Mouse (Mus musculus) layer of hippocampus, adult 9-10 months (tissue): ENCODE measurements around the gene Slc26a8.

Experiments
- DNase-seq: peaks from one replicate; pipeline ENCODE4 v3.0.0; 2022; ENCODE audit warnings: low spot score

Gene Slc26a8

DNA sequence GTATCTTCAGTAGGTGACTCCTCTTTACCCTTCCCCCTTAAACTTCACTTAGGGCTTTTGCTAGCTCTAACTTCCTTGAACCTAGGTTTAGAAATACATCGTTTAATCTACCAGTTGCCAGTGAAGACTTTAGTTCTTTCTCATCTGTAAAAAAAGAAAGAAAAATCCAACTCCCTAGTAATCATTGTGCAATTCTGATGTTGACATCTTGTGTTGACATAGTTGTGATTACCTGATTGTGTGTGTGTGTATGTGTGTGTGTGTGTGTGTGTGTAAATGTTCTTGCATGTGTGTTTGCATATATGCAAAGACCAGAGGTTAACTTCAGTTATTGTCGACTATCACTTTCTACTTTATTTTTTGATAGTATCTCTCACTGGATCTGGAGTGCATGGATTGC, 8.6 kb upstream of the Slc26a8 start:
- no peak for DNase-seq

DNA sequence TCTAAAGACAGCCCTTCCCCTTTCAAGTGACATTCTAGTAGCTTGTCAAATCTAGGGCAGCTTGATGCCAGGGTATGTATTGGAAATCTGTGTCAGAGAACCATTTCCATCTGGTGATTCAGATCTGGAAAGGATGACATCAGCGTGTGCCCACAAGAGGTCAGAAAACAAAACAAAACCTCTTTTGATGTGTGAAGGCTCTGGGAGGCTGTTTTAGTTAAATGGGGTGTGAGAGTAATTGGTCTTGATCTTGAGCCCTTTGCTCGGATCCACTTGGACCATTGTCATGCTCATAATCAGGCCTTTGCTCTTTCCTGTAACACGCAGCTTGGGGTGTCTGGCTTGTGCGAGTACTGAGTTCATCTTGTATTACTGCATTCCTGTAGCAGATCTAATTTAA, 8.2 kb upstream of the Slc26a8 start:
- DNase-seq, result no peak

DNA sequence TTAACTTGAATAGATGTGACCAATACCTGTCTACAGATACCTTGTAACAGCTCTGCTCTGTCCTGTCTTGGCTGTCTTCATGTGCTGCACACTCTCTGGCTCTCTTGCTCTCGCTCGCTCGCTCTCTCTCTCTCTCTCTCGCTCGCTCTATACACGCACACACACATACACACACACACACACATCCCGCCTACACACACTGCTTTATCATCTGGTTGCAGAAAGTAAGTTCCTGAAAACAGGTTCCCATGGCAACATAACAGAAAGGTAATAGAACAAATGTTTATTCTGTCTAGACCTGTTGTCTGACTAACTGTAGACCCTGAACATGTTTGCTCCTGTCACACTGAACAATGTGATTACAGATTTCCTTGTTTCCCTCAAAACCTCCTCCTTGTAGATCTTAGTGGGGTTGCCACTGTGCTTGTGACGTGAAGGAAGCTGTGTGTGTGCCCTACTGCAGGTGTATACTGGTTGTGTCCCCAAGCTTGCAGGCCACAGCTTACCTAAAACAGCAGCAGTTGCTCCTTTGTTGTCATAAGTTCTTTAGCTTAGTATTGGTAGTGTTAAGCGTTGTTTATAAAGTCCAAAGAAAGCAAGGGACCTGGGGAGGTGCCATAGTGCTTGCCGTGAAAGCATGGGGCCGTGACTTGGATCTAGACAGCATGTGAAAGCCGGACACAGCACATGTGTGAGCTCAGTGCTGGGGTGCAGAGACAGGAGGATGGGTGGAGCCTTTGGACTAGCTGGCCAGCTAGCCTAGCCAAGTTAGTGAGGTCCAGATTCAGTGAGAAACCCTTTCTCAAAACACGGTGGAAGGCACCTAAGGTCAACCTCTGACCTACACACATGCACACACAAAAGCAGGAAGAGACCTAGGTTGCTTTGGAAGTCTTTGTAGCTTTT, 7.5 kb upstream of the Slc26a8 start:
- DNase-seq, result no peak

DNA sequence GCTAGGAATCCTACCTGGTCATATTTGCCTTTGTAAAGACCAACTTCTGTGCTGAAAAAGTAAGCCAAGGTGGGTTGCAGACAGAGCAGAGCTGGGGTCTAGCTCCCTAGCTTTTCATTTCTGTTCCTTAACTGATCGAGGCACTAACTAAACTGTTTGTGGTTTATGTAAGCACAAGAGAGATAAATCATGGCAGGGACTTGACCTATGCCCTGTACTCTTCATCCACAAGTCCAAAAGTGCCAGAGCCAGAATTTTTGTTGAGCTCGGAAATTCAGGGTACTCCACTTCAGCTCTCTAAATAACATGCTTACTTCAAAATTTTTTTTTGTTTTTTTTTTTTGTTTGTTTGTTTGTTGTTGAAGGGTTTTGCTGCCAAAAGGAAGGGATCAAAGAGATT, 6.6 kb upstream of the Slc26a8 start:
- no peak for DNase-seq

DNA sequence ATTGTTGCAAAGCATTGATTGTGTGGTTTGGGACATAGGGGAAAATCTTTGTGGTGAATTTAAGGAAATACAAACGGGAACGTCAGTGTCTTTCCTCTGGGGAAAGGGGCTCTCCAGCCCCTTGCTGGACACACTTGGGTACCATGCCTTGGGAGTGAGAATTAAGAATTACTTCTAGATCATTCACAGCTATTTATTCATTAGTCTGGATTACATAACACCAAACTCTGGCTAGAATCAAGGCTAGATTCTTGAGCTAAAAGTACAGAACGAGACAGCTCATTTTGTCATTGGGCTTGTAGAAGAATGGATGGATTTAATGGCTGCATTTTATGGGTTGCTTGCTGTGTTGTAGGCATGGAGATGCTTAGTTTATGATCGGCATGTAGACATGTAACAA, 4.8 kb upstream of the Slc26a8 start:
- DNase-seq, result no peak

DNA sequence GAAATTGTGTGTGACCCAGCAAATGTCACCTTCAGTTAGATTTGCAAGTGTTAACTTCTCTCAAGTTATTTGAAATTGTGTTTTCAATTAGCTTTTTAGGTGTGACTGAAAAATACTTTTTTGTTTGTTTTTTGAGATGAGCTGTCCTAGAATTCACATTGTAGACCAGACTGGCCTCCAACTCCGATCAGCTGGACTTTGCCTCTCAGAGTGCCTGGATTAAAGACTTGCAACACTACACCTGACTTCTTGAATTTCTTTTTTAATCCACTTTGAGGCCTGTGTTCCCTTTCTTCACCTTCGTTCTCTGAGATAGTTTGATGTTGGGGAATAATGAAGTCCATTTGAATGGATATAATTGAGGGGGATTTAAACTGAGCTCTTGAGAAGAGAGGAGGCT, 4.0 kb upstream of the Slc26a8 start:
- DNase-seq, result no peak

DNA sequence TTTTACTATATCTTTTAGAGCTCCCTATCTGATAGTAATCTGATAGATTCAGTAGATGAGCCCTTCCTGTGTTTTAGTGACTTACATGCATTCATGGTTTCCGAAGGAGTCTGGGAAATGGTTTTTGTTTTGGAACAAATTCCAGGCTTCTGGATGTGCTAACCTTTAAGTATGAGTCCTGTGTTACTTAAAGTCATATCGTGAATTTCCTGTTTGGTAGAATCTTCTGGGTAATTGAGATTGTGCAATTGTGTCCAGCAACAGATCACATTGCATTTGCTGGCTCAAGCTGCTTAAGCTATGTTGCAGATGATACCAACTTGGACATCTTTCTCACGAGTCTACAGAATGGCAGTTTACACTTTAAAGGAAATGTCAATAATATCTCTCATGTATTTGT, 3.1 kb upstream of the Slc26a8 start:
- no peak for DNase-seq

DNA sequence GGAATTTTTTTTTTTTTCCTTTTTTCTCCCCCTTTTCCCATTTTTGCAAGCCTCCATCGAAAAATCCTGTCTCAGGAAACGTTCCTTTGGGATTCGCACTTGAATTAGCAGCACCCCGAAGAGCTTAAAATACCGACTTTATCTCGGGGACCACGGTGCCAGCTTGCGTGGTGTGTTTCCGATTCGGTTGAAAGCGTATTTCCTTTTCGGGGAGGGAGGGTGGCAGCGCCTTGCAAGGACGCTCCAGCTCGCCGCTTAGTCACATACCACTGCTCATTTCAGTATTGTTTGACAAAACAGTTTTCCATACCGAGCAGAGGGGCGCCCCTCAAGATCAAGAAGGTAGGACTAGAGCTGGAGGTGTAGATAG, 2.3 kb upstream of the Slc26a8 start:
- DNase-seq, result no peak

DNA sequence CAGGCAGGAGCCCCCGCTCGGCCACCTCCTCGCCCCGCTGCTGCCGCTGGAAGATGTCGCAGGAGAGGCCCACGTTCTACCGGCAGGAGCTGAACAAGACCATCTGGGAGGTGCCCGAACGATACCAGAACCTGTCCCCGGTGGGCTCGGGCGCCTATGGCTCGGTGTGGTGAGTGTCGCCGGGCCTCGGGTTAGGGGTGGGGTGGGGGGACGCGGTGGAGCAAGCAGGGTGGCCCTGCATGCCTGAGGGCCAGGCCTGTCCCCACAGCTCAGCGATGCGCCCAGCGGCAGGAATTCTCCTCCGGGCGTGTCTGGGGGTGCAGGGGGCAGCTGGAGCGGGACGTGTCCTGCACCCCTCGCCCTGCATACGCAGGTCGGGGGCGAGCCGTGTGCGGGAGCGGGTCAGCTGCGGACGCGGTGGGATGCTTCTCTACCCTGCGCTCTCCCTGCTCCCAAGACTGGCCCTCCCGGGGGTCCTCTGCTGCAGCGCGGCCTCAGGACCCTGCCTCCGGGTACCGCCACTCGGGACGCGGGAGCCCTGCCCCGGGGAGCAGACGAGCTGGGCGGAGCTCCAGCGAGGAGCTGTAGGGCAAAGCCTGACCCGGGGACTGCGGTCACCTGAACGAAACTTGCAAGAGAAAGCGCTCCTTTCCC, 1.8 kb upstream of the Slc26a8 start:
- DNase-seq, result no peak

DNA sequence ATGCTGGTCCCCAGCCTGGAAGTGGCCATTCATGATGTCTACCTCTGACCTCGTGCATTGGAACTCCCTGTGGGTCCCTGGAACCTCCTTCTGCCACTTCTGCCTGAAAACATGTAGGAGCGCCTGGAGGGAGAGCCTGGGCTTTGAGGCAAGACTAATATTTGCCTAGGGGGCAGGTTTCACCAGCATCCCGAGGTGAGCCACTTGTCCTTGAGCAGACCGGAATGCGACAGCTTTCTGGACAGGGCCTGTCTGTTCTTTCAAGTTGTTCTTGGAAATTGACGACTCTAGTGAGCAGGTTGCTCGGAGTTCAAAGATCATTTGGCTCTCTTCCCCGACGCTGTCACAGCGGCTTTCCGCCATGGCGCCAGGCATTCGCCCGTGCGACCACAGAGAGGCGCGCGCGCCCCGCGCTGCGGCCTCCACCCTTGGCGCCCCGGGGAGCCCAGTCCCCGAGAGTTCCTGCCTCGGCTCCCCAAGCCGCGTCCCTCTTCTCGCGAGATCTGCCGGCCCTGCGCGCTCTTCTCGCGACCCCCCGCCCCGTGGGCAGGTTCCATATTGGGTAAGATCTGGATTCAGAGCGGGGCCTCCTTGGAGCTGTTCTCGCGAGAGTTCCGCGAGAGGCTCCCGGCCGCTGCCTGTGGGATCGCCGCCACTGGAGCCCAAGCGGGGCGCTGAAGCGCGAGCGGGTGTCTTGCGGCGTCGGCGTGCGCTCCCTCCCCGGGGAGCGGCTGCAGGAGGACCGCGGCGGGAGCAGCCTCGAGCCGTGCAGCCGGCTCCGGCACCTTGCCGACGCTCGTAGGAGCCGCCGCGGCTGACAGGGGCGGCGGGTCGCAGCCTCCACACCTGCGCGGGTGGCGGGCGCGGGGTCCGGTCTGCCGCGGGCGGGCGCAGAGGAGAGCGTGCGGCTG, 998 bp upstream of the Slc26a8 start, which contains the start of gene Mapk14:
Gene Mapk14 (plus strand): TSS at position 554 of the 911 bp plus-strand sequence.
- peak; percentile 98 for DNase-seq

DNA sequence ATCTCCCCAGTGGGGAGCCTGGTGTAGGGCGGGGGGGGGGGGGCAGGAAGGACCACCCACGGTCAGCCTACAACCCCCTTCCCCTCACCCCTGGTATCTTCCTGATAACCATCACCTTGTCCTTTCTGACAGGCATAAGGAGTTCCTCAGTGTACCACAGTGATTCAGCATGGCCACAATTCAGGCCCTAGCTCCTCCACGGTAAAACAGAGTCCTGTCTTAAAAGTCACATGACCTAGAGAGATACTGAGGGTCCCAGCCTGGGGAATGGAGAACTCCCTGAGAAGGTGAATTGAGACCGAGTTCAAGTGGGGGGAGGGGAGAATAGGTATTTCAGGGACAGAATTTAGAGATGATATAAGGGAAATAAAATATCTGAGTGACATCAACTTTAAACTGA, 2.7 kb downstream of the Slc26a8 start:
- no peak for DNase-seq

DNA sequence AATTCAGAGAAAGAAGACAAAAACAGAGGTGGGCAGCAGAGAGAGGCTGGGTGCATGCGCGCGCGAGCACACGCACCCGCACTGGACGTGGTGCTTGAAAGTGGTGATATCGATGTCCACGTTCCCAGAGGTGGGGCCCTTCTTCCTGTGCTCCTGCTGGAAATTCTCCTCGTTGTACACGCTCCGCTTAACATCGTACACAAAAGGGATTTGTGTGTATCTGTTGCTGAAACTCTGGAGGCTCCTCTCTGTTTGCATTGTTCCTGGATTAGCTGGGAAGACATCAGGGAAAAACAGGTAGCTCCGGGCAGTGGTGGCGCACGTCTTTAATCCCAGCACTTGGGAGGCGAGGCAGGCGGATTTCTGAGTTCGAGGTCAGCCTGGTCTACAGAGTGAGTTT, 5.4 kb downstream of the Slc26a8 start:
- DNase-seq, result no peak

DNA sequence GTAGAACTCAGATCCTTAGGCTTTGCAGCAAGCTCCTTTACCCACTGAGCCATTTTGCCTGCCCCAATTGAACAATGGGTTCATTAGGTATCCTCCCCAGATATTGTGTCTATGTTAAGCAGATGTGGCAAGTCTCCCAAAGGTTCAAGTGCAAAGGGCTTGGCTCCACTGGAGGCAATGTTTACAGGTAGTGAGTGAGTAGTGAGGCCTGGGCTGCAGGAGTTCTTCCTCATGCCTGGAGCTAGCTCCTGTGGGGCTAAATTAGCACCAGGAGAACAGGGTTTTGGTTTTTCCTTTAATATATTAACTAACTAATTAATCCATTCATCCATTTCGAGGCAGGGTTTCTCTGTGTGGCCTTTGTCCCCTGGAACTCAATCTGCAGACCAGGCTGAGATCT, 6.4 kb downstream of the Slc26a8 start:
- no peak for DNase-seq

DNA sequence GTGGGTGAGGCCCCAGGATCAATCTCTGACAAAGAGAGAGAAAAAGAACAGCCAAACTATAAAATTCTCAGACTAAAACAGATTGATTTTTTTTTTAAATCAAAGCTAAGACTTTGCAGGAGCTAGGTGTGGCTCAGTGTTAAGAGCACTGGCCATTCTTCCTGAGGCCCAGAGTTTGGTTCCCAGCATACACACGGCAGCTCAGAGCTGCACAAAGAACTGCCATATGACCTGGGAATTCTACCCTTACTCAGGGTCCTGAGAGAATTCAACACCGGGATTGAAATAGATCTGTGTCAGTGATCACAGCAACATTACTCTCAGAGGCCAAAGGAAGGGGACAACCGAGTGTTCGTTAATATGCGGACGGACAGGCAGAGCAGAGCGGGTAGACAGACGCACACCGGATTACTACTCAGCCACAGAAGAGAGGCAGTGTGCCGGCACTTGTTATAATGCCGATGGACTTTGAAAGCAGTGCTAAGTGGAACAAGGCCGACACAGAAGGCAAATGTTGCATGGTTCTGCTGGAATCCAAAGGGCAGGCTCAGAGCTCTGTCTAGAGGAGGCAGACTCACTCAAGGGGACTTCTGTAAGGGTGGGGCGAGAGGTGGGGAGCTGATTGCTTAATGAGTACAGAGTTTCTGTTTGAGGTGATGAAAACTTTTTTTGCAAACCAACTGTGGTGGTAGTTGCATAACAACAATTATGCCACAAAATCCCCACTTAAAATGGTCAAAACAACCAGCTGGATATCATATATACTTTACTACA, 7.5 kb downstream of the Slc26a8 start:
- no peak for DNase-seq

DNA sequence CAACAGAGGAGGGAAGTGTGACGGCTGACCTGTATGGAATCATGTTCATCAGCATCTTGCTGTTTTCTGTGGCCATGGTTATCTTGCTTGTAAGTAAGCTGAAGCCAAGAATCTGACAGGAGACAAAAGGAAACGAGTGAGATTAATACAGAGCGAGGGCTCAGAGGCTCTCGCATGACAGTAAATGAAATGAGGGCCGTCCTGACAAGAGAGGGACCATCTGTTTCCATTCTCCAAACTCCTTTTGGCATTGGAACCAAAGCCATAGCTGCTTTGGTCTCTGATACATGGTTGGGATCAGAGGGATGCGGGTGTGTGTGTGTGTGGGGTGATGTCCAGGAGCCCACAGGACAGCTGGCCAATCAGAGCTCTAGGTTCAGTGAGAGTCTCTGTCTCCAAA, 30.5 kb downstream of the Slc26a8 start:
- DNase-seq, result no peak

DNA sequence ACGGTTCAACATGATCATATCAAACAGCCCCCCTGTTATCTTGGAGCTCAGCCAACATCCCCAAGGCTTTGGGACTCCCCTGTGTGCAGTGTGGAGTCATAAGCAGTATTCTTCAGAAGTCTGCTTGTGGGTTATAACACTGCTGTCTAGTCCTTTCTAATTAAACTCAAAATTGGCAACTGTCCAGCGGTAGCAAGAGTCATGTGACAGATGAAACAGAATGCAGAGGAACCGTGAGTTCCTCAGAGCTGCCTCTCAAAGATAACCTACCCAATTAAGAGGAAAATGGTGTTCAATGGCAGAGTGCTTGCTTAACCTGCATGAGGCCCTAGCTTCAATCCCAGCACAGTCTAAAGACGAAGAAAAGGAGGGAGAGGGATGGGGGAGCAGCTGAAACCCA, 32.1 kb downstream of the Slc26a8 start:
- no peak for DNase-seq

DNA sequence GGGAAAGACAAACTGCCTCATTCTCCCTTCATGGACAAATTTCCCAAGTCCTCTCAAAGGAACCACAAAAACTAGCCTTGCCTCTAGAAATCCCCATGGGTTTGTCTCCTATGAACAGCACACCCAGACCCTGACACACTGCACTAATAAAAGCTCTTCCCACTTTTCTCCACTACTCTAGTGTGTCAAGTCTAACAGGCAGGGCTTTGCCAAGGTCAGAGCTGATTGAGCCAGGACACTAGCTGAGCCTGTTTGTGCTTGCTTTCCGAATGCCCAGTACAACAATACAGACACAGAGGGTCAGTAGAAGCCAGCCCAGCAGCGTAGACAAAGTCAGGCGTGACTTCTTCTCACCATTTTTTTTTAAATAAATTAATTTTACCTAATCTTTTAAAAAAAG, 39.8 kb downstream of the Slc26a8 start:
- DNase-seq, result no peak

DNA sequence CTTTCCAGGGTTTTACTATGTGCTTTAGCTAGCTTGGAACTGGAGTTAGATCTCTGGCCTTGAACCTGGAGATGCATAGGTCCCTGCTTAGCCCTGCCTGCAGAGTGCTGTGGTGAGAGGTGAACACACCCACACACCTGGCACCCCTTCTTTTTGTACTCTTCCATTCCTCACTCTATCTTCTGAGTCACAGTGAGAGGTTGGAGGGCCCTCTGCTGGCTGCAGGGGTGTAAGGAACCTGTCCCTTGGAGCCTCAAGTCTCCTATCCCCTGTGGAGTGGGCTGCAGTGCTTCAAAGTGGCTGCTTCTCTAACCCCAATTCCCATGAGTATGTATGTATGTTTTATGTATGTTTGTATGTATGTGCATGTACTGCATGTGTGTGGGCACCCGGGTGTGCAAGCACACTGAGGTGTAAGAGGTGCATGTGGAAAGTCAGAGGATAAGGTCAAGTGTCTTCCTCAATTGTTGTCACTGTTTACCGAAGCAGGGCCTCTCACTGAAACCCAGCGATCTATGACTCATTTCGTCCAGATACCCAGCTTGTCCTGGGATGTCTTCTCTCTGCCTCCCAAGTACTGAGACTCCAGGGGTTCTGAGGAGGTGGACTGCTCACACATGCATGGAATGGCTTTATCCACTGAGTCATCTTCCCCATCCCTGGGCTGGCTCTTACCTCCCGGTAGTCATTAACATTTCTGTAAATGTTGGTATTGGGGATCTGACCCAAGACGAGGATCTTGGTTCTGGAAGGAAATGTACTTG, 41.2 kb downstream of the Slc26a8 start:
- no peak for DNase-seq

DNA sequence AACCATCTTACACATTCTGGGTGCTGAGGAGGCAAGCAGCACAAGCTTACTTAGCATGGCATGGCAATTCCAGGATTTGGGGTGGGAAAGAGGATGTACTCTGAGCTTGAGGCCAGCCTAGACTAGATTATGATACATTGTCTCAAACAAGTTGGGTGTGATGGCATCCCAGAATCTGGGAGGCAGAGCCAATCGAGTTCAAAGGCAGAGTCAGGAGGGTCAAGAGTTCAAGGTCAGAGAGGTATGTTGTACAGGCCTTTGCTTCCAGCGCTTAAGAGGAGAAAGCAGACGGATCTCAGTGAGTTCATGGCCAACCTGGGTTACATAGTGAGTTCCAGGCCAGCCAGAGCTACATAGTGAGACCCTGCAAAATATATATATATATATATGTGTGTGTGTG, 43.8 kb downstream of the Slc26a8 start:
- DNase-seq, result no peak

DNA sequence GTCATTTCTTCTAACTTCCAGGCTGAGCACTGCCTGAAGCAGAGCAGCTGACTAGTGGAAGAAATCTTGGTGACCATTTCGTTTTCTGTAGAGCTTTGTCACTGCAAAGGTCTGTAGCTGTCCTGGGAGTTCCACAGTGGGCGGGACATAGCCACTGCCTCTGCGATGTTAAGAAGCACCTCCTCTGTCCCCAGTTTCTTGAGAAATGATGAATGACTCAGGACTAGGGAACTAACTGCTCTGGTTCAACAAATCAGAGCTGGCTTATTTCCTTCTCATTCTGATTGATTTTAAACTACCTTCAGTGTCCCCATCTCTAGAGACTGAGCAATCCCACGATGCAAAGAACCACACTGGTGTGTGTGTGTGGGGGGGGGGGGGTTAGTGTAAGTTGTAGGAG, 45.9 kb downstream of the Slc26a8 start:
- no peak for DNase-seq

DNA sequence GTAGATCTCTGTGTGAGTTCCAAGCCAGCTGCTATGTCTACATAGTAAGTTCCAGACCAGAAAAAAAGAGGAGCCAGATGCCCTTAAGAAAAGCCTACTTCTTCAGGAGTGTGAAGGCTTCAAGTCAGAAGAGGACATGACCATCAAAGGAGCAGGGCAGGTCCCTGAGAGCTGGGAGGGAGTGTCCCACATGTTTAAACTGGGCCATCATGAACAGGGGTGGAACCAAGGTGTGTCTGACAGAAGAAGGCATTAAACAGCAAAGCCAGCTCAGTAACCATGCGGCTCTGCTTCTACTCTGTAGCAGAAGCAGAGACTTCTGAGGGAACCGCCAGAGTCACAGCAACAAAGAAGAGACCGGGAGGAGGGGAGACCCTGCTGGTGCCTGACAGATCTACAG, 46.3 kb downstream of the Slc26a8 start:
- DNase-seq, result no peak
